Mouse (Mus musculus) olfactory bulb, adult 2 months (tissue): Measurements from ENCODE around the gene Setd3. TPM values are rescaled to one million over a fixed set of nuclear protein-coding genes. Genes with fewer than 3 reads are reported as not detected.

ENCODE experiments used
- H3K27ac ChIP-seq: fragments of 200-500 bp; 2 replicates; pipeline ENCODE4 v1.5.1; 2012; ENCODE audit warnings: low read depth, low read length; ENCODE audit not compliant: insufficient read depth
- H3K4me1 ChIP-seq: fragments of 200-500 bp; 2 replicates; pipeline ENCODE4 v1.6.1; 2012; ENCODE audit warnings: low read length; ENCODE audit not compliant: control insufficient read depth, insufficient read depth
- H3K4me3 ChIP-seq: fragments of 200-500 bp; 2 replicates; pipeline ENCODE4 v1.5.1; 2012; ENCODE audit warnings: mild to moderate bottlenecking, low read depth, low read length, moderate library complexity; ENCODE audit not compliant: insufficient read depth
- CTCF ChIP-seq: fragments of 200-500 bp; IDR thresholded peaks from 2 replicates; pipeline ENCODE4 v1.5.1; 2012; ENCODE audit warnings: low read depth, mild to moderate bottlenecking, low read length, moderate library complexity; ENCODE audit not compliant: insufficient read depth
- POLR2A ChIP-seq: fragments of 200-500 bp; IDR thresholded peaks from 2 replicates; pipeline ENCODE4 v1.6.1; 2012; ENCODE audit warnings: mild to moderate bottlenecking, low read depth, low read length, moderate library complexity; ENCODE audit not compliant: insufficient read depth
- WGBS: fragments of 180-500 bp; shearing (Covaris S2); methylation state at CpG from one replicate; pipeline ENCODE4 v1.1.7; 2018; 5-methylcytosine and 5-hydroxymethylcytosine counted together
- polyA plus RNA-seq: library from polyadenylated mRNA; stranded (reverse); fragments of >200 nt; gene quantifications from 2 replicates; pipeline ENCODE4 v1.2.4, GENCODE M21; 2012; ENCODE audit warnings: low replicate concordance; ENCODE audit not compliant: missing spikeins, insufficient read depth, insufficient read length

The Setd3 gene
- polyA plus RNA-seq, 1 experiment: 511 TPM

DNA sequence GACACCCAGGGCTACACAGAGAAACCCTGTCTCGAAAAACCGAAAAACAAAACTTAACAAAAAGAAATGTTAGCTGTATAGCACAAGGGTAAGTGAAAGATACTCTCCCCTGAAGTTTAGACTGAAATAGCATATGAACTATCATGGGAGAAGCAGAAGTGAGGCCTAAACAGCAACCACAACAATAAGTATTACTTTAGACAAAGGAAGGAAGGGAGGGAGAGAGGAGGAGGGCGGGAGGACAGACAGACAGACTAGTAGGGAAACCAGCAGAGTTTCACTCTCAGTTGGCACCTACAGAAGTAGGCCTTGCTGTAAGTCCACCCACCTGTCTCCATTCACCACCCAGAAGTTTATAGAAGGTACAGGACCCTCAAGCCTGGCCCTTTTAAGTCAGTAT lies 8.6 kb downstream of the Setd3 start:
- no peak for TF ChIP-seq CTCF
- TF ChIP-seq POLR2A: no peak
- Histone ChIP-seq H3K27ac (no peak overlapping the region), H3K4me1 (no peaks in the 10 kb centered on the region; the same call in 1 of the 2 replicates), H3K4me3 (no peak overlapping the region)
- 92% methylated on average over 3 of the region's 3 CpGs for WGBS

DNA sequence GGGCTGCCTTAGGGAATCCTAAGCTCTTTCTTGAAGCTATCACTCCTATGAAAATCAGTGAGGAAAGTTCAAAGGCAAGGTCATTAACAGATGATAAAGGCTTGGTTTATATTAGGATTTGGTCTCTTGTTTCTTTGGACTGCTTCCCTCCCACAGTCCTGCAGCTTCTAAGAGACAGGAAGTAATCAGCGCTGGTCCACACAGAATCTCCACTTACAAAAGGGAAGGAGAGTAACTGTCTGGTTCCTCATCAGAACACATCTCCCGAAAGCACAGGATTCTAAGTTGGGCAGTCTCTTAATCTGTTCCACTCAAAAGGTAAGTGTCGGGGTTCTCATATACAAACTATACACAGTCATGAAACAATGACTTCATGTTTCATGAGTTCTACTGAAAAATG lies 10.2 kb downstream of the Setd3 start:
- H3K4me3 ChIP-seq: no peak overlapping the region
- H3K27ac ChIP-seq: no peak overlapping the region
- no peak for TF ChIP-seq CTCF
- TF ChIP-seq POLR2A: no peak
- H3K4me1 ChIP-seq: no peaks in the 10 kb centered on the region; the same call in 1 of the 2 replicates
- WGBS: 69% methylated on average over 3 of the region's 3 CpGs

DNA sequence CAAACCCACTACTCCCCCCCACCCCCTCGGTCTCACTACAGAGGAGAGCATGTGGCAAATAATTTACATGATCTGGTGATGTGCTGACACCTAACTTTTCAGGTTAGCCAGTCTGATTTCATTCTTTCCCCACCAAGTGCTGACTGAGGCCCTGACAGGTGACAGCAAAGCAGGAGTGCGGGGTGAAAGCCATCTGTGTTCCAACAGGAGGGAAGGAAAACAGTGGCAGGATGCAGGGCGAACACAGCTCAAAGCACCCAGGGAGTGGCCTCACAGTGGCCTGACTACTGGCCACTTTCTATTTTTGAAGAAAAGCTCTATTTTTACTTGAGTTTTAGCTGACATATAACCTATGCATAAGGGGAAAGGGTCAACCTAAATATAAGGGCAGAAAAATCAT lies 15.4 kb downstream of the Setd3 start:
- Histone ChIP-seq H3K4me1 (0 out of 2 replicates have a peak, but pooled peaks cover 1% of the 10 kb centered on the region), H3K4me3 (no peak overlapping the region), H3K27ac (no peak overlapping the region)
- TF ChIP-seq CTCF (no peak), POLR2A (no peak)
- 63% methylated on average over 3 of the region's 3 CpGs for WGBS

DNA sequence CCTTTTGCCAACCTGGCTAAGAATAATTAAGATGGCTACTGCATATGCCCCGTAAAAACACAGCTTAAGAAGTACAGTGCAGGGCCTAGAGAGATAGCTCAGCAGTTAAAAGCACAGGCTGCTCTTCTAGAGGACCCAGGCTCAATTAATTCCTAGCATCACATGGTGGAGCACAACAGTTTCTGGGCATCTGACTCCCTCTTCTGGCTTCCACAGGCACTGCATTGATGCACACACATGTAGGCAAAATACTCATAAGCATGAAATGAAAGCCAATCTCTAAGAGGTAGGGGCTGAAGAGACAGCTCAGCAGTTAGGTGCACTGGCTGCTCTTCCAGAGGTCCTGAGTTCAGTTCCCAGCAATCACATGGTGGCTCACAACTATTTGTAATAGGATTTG lies 17.1 kb downstream of the Setd3 start:
- no peak for TF ChIP-seq CTCF
- TF ChIP-seq POLR2A: no peak
- WGBS: 86% methylated on average over 1 of the region's 1 CpGs
- no peak overlapping the region for H3K27ac ChIP-seq
- H3K4me1 ChIP-seq: 0 out of 2 replicates have a peak, but pooled peaks cover 3% of the 10 kb centered on the region
- H3K4me3 ChIP-seq: no peak overlapping the region

DNA sequence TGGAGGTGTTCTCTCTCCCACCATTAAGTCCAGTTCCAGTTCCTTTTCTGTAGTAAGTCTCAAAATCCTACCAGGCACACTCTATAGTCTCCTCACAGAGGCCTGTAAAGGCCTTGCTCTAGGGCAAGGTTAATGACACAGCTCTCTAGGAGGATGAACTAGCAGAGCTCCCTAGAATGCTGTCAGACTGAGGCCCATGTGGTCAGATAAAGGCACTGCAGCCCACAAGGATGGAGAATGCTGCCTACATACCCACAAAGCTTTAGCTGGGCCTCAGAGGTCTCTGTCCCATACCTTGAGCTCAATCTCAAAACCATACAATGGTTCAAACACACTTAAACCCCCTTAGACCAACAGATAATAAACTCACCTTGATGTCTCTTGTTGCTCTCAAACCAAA lies 19.3 kb downstream of the Setd3 start:
- no peak overlapping the region for H3K4me3 ChIP-seq
- H3K4me1 ChIP-seq: 0 out of 2 replicates have a peak, but pooled peaks cover 3% of the 10 kb centered on the region
- H3K27ac ChIP-seq: no peak overlapping the region
- no peak for TF ChIP-seq CTCF
- TF ChIP-seq POLR2A: no peak

DNA sequence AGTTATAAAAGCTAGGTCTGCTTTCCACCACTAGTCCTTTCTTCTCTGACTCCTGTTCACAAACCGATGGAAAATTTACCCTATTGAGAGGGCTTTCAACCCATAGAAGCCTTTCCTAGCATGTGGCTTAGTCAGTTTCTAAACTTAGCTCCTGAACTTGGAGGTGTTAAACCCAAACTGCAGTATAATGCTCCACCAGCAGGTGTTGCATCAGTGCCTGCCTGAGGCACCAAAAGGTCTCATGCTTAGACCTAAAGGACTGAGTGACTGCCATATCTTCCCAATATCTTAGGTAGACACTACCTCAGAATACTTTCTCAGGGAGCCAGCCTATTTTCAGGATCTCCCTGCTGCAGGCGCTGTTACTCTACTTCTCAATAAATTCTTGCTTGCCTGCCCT lies 26.4 kb downstream of the Setd3 start:
- H3K27ac ChIP-seq: no peak overlapping the region
- WGBS: 84% methylated on average over 2 of the region's 2 CpGs
- no peaks in the 10 kb centered on the region for H3K4me1 ChIP-seq
- no peak for TF ChIP-seq CTCF
- TF ChIP-seq POLR2A: no peak
- H3K4me3 ChIP-seq: no peak overlapping the region

DNA sequence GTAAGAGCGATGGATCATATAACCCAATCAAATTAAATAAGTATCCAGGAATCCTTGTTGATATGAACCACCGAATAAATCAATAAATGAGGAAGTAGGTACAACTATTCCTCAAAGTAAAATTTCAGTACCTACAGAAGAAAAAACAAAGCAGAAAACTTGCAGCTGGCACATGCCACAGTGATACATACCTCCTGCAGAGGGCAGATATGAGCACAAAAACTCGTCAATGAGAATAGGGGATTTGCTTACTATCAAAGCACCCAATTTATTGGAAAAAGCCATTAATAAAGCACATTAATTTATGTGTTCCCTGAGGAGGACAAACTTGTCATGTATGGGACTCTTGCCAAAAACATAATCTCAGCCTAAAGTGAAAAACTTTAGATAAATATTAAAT lies 29.4 kb downstream of the Setd3 start:
- Histone ChIP-seq H3K4me3 (no peak overlapping the region), H3K4me1 (no peaks in the 10 kb centered on the region), H3K27ac (no peak overlapping the region)
- 68% methylated on average over 3 of the region's 3 CpGs for WGBS
- TF ChIP-seq CTCF (no peak), POLR2A (no peak)

DNA sequence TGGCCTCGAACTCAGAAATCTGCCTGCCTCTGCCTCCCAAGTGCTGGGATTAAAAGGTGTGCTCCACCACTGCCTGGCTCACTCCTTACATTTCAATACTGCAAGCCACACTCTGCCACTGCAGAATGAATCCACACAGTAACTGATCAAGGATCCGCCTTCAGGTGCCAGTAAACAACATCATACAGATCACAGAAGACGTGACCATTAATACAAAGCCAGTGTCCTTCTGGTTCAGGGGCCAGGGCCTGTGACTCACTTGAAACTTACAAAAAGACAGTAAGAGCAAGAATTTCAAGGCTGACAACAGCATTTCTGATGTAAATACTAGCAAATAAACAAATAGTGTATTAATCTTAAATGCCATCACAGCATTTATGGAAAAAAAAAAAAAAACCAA lies 33.9 kb downstream of the Setd3 start:
- 95% methylated on average over 3 of the region's 3 CpGs for WGBS

DNA sequence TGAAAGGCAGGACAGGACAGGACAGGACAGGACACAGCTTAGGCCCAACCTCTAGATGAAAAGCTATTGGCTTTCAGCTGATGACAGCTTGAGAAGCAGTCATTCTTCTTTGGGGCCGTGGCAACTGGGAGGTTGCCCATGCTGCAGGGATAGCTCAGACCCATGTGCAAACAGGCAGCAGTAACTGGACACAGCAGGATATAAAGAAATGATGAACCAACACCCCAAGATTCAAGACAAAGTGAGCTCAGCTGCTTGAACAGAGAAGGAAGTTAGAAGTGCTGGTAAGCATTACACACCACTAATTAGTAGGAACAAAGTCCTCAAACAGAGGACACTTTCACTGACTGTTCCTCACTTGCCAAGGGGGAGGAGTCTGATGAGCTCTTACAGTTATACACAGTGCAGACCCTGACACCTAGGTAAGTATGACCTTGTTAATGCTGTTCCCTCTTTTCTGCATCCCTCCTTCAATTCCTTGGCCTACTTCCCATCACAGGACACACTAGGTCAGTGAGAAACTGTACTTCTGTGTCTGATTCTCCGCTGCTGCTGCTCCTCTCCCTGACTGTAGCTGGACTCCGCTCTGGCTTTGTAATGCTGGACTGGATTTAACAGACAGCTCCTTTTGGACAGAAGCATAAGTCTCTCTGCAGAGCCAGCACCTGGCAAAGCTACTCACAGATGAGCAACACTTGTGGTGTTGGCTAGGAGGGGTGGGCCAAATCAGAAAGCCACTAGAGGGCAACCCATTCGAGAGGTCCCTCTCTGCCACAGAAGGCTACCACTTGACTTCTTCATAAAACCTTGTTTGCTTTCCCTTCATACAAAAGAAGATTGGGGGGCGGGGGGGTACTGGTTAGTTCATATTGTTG lies 35.3 kb downstream of the Setd3 start:
- 74% methylated on average over 5 of the region's 5 CpGs for WGBS
- no peak overlapping the region for H3K27ac ChIP-seq
- no peak overlapping the region for H3K4me3 ChIP-seq
- no peak for TF ChIP-seq POLR2A
- no peak for TF ChIP-seq CTCF
- peaks cover 3% of the 10 kb centered on the region; the same call in 1 of the 2 replicates for H3K4me1 ChIP-seq

More for the DNA sequence above, 33.9 kb downstream of the Setd3 start:
- TF ChIP-seq POLR2A: no peak
- Histone ChIP-seq H3K27ac (no peak overlapping the region), H3K4me3 (no peak overlapping the region), H3K4me1 (peaks cover 3% of the 10 kb centered on the region; the same call in 1 of the 2 replicates)
